Mouse (Mus musculus): ENCODE data around the gene Clec10a. TPM values are rescaled to one million over a fixed set of nuclear protein-coding genes. Genes with fewer than 3 reads are reported as not detected.
"Not testable (repeated sequence)": the region's sequence is repeated elsewhere in the genome, so short reads cannot be mapped to it uniquely, and the experiment has no call there.

The Clec10a gene
- polyA plus RNA-seq (2012; rRNA removed): 1.7 and 2.0 TPM in 2 replicates

DNA sequence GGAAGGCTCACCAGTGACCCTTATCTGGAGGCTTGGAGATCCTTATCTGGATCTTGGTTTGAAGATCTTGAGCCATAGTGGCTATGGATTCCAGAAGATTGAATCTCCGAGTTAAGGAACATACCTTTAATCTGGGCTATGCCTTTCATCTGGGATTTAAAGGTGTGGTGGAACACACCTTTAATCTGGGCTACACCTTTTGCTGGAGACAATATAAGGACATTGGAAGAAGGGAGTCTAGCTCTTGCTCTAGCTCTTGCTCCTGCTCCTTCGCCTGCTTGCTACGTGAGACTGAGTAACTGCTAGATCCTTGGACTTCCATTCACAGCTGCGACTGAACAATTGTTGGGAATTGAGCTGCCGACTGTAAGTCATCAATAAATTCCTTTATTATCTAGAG lies at the start of gene Clec10a:
TSS of gene Clec10a (plus strand) at position 301 of the 400 bp plus-strand sequence.
- not testable (repeated sequence) for H3K36me3 ChIP-seq (ENCODE audit: control insufficient read depth, insufficient read depth, low read length); H3K27me3 ChIP-seq (ENCODE audit: control insufficient read depth, insufficient read depth, low read length); H3K4me3 ChIP-seq (ENCODE audit: control insufficient read depth, low read depth, low read length); H3K4me1 ChIP-seq (ENCODE audit: control insufficient read depth, insufficient read depth, low read length); H3K27ac ChIP-seq (ENCODE audit: control insufficient read depth, insufficient read depth, low read depth, low read length)

GRCm38 (mm10) chr11:70107085-70107484 lies 48.9 kb upstream of the Clec10a start:
- H3K4me1 ChIP-seq (ENCODE audit: control insufficient read depth, insufficient read depth, low read length): no peaks in the 10 kb centered on the region
- H3K27ac ChIP-seq (ENCODE audit: control insufficient read depth, insufficient read depth, low read depth, low read length): no peak overlapping the region
- H3K4me3 ChIP-seq (ENCODE audit: control insufficient read depth, low read depth, low read length): no peak overlapping the region
- H3K36me3 ChIP-seq (ENCODE audit: control insufficient read depth, insufficient read depth, low read length): no peaks in the 10 kb centered on the region
- no peak for TF ChIP-seq POLR2A (IDR thresholded peaks at IDR 0.05; ENCODE audit: control insufficient read depth, low read depth, low read length)
- no peak for TF ChIP-seq CTCF (IDR thresholded peaks at IDR 0.05; ENCODE audit: control insufficient read depth, insufficient read depth, insufficient replicate concordance, low read depth, low read length)
- no peaks in the 10 kb centered on the region for H3K27me3 ChIP-seq (ENCODE audit: control insufficient read depth, insufficient read depth, low read length)

- no peak overlapping the region for H3K27ac ChIP-seq (ENCODE audit: control insufficient read depth, insufficient read depth, low read depth, low read length)
- no peaks in the 10 kb centered on the region for H3K4me1 ChIP-seq (ENCODE audit: control insufficient read depth, insufficient read depth, low read length)
- H3K27me3 ChIP-seq (ENCODE audit: control insufficient read depth, insufficient read depth, low read length): no peaks in the 10 kb centered on the region
- no peaks in the 10 kb centered on the region for H3K36me3 ChIP-seq (ENCODE audit: control insufficient read depth, insufficient read depth, low read length)
- TF ChIP-seq POLR2A (IDR thresholded peaks at IDR 0.05; ENCODE audit: control insufficient read depth, low read depth, low read length): no peak
- TF ChIP-seq CTCF (IDR thresholded peaks at IDR 0.05; ENCODE audit: control insufficient read depth, insufficient read depth, insufficient replicate concordance, low read depth, low read length): peak; percentile 83; the same call in 1 of the 2 replicates
- no peak overlapping the region for H3K4me3 ChIP-seq (ENCODE audit: control insufficient read depth, low read depth, low read length)
These were observed 45.9 kb upstream of the Clec10a start for GRCm38 (mm10) chr11:70110146-70110545.

DNA sequence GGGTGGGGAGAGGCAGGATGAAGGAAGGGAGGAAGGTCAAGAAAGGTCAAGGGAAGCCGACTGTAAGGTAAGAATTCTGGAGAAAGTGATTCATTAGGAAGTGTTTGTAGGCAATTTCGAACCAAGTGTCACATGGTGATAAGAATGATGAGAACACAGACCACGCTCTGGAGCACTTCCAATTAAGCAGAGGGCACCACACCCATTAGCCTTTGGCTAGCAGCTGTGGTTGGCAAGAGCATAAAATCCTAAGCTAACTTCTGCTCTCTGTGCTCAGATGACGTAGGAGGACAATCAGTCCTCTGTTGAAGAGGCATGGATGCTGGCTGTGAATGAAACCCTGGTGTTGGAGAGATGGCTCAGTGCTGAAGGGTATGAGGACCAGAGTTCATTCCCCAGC lies 41.4 kb upstream of the Clec10a start:
- H3K36me3 ChIP-seq (ENCODE audit: control insufficient read depth, insufficient read depth, low read length): no peaks in the 10 kb centered on the region
- no peak overlapping the region for H3K27ac ChIP-seq (ENCODE audit: control insufficient read depth, insufficient read depth, low read depth, low read length)
- no peaks in the 10 kb centered on the region for H3K27me3 ChIP-seq (ENCODE audit: control insufficient read depth, insufficient read depth, low read length)
- TF ChIP-seq CTCF (IDR thresholded peaks at IDR 0.05; ENCODE audit: control insufficient read depth, insufficient read depth, insufficient replicate concordance, low read depth, low read length): no peak
- no peak for TF ChIP-seq POLR2A (IDR thresholded peaks at IDR 0.05; ENCODE audit: control insufficient read depth, low read depth, low read length)
- no peak overlapping the region for H3K4me3 ChIP-seq (ENCODE audit: control insufficient read depth, low read depth, low read length)
- no peaks in the 10 kb centered on the region for H3K4me1 ChIP-seq (ENCODE audit: control insufficient read depth, insufficient read depth, low read length)

- TF ChIP-seq CTCF (IDR thresholded peaks at IDR 0.05; ENCODE audit: control insufficient read depth, insufficient read depth, insufficient replicate concordance, low read depth, low read length) (no peak), POLR2A (IDR thresholded peaks at IDR 0.05; ENCODE audit: control insufficient read depth, low read depth, low read length) (no peak)
- no peaks in the 10 kb centered on the region for H3K27me3 ChIP-seq (ENCODE audit: control insufficient read depth, insufficient read depth, low read length)
- no peak overlapping the region for H3K27ac ChIP-seq (ENCODE audit: control insufficient read depth, insufficient read depth, low read depth, low read length)
- no peak overlapping the region for H3K4me3 ChIP-seq (ENCODE audit: control insufficient read depth, low read depth, low read length)
- no peaks in the 10 kb centered on the region for H3K4me1 ChIP-seq (ENCODE audit: control insufficient read depth, insufficient read depth, low read length)
- no peaks in the 10 kb centered on the region for H3K36me3 ChIP-seq (ENCODE audit: control insufficient read depth, insufficient read depth, low read length)
These were observed 40.1 kb upstream of the Clec10a start for GRCm38 (mm10) chr11:70115901-70116300.

DNA sequence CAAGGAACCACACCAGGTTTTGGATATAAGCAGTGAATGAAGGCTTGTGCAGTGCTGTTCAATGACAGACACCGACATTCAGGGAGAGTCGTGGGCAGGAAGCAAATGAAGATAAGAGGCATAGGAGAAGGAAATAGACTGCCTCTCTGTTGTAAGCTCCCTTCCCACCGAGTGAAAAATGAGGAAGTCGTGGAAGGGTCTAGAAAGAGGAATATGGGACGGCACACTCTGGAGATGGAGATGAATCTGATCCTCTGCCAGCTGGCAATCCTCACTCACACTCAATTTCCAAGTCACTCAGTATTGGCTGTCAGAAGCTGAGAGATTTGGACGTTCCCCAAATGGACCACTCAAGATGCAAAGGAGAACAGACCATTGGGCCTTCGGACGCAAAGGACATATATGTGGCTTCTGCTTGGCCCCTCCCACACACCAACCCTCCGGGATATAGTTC lies 26.0 kb upstream of the Clec10a start, which contains the start of gene Mgl2:
TSS of gene Mgl2 (plus strand) at position 404 of the 454 bp plus-strand sequence.
- no peaks in the 10 kb centered on the region for H3K36me3 ChIP-seq (ENCODE audit: control insufficient read depth, insufficient read depth, low read length)
- H3K27ac ChIP-seq (ENCODE audit: control insufficient read depth, insufficient read depth, low read depth, low read length): no peak within 1 kb of the TSS
- no peak within 1 kb of the TSS for H3K4me3 ChIP-seq (ENCODE audit: control insufficient read depth, low read depth, low read length)
- no peaks in the 10 kb centered on the region for H3K4me1 ChIP-seq (ENCODE audit: control insufficient read depth, insufficient read depth, low read length)
- no peak for TF ChIP-seq POLR2A (IDR thresholded peaks at IDR 0.05; ENCODE audit: control insufficient read depth, low read depth, low read length)
- TF ChIP-seq CTCF (IDR thresholded peaks at IDR 0.05; ENCODE audit: control insufficient read depth, insufficient read depth, insufficient replicate concordance, low read depth, low read length): no peak
- no peaks in the 10 kb centered on the region for H3K27me3 ChIP-seq (ENCODE audit: control insufficient read depth, insufficient read depth, low read length)

- H3K36me3 ChIP-seq (ENCODE audit: control insufficient read depth, insufficient read depth, low read length): not testable (repeated sequence)
These were observed 21.0 kb upstream of the Clec10a start for GRCm38 (mm10) chr11:70135001-70135400.

DNA sequence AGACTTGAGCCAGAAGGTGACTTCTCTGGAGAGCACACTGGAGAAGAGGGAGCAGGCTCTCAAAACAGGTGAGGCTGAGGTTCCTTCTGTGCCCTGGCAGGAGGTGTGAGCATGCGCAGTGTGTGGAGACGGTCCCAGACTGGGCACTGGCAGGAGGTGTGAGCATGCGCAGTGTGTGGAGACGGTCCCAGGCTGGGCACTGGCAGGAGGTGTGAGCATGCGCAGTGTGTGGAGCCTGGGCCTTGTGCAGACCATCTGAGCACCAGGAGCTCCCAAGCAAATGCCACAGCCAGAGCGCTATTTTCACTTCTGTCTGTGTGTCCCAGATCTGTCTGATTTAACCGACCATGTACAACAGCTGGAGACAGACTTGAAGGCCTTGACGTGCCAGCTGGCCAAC lies 20.1 kb upstream of the Clec10a start:
- H3K4me3 ChIP-seq (ENCODE audit: control insufficient read depth, low read depth, low read length); H3K27me3 ChIP-seq (ENCODE audit: control insufficient read depth, insufficient read depth, low read length); H3K27ac ChIP-seq (ENCODE audit: control insufficient read depth, insufficient read depth, low read depth, low read length); H3K36me3 ChIP-seq (ENCODE audit: control insufficient read depth, insufficient read depth, low read length): not testable (repeated sequence)
- H3K4me1 ChIP-seq (ENCODE audit: control insufficient read depth, insufficient read depth, low read length): peaks cover 14% of the 10 kb centered on the region

More at GRCm38 (mm10) chr11:70135001-70135400, 21.0 kb upstream of the Clec10a start:
- H3K4me1 ChIP-seq (ENCODE audit: control insufficient read depth, insufficient read depth, low read length): peaks cover 14% of the 10 kb centered on the region
- H3K27ac ChIP-seq (ENCODE audit: control insufficient read depth, insufficient read depth, low read depth, low read length); H3K4me3 ChIP-seq (ENCODE audit: control insufficient read depth, low read depth, low read length); H3K27me3 ChIP-seq (ENCODE audit: control insufficient read depth, insufficient read depth, low read length): not testable (repeated sequence)
